Mouse (Mus musculus): Measurements from ENCODE around the gene Isg20l2. TPM values are rescaled to one million over a fixed set of nuclear protein-coding genes. Genes with fewer than 3 reads are reported as not detected.

The Isg20l2 gene
- total RNA-seq, 2 experiments from 2014 or later: 17.0 to 17.3 TPM

GRCm38 (mm10) chr3:87944838-87945600 is 14.9 kb downstream of the Isg20l2 start:
- intact Hi-C loops (cut with DNase I): no loop called here
- DNase-seq (ENCODE audit: extremely low spot score in 1 of 2, low spot score in 2 of 2): peak in 1 of 2 experiments; percentile 51

GRCm38 (mm10) chr3:87945781-87946540 is 15.8 kb downstream of the Isg20l2 start:
- no peak for DNase-seq (ENCODE audit: extremely low spot score in 1 of 2, low spot score in 2 of 2)
- intact Hi-C loops (cut with DNase I): no loop called here

- intact Hi-C loops (cut with DNase I): no loop called here
- DNase-seq (ENCODE audit: extremely low spot score in 1 of 2, low spot score in 2 of 2): no peak
Observed at GRCm38 (mm10) chr3:87946541-87946860, 16.4 kb downstream of the Isg20l2 start.

GRCm38 (mm10) chr3:87947056-87947810 is 17.1 kb downstream of the Isg20l2 start:
- intact Hi-C loops (cut with DNase I): no loop called here
- no peak for DNase-seq (ENCODE audit: extremely low spot score in 1 of 2, low spot score in 2 of 2)

GRCm38 (mm10) chr3:87947811-87948199 is 17.7 kb downstream of the Isg20l2 start:
- no peak for DNase-seq (ENCODE audit: extremely low spot score in 1 of 2, low spot score in 2 of 2)
- intact Hi-C loops (cut with DNase I): no loop called here

GRCm38 (mm10) chr3:87948378-87949265 is 18.5 kb downstream of the Isg20l2 start, which contains the start of gene Crabp2:
TSS of gene Crabp2 (plus strand) at chr3:87948666.
- peak in 1 of 2 experiments; percentile 51 for DNase-seq (ENCODE audit: extremely low spot score in 1 of 2, low spot score in 2 of 2)

GRCm38 (mm10) chr3:87949266-87949954 is 19.3 kb downstream of the Isg20l2 start:
- DNase-seq (ENCODE audit: extremely low spot score in 1 of 2, low spot score in 2 of 2): no peak
- intact Hi-C loops (cut with DNase I): no loop called here

More at GRCm38 (mm10) chr3:87948378-87949265, 18.5 kb downstream of the Isg20l2 start, which contains the start of gene Crabp2:
- intact Hi-C loops (cut with DNase I): no loop called here

- intact Hi-C loops (cut with DNase I): no loop called here
- DNase-seq (ENCODE audit: extremely low spot score in 1 of 2, low spot score in 2 of 2): no peak
Observed at GRCm38 (mm10) chr3:87949955-87950515, 19.9 kb downstream of the Isg20l2 start.

- intact Hi-C loops (cut with DNase I): no loop called here
- no peak for DNase-seq (ENCODE audit: extremely low spot score in 1 of 2, low spot score in 2 of 2)
Observed at GRCm38 (mm10) chr3:87951946-87952345, 21.8 kb downstream of the Isg20l2 start.

- DNase-seq (ENCODE audit: extremely low spot score in 1 of 2, low spot score in 2 of 2): no peak
- intact Hi-C loops (cut with DNase I): no loop called here
Observed at GRCm38 (mm10) chr3:87952440-87952839, 22.3 kb downstream of the Isg20l2 start.

GRCm38 (mm10) chr3:87958056-87958455 is 27.9 kb downstream of the Isg20l2 start:
- DNase-seq (ENCODE audit: extremely low spot score in 1 of 2, low spot score in 2 of 2): no peak
- intact Hi-C loops (cut with DNase I): no loop called here

- intact Hi-C loops (cut with DNase I): no loop called here
- no peak for DNase-seq (ENCODE audit: extremely low spot score in 1 of 2, low spot score in 2 of 2)
Observed at GRCm38 (mm10) chr3:87958476-87958875, 28.4 kb downstream of the Isg20l2 start.

GRCm38 (mm10) chr3:87958967-87959366 is 28.9 kb downstream of the Isg20l2 start:
- no peak for DNase-seq (ENCODE audit: extremely low spot score in 1 of 2, low spot score in 2 of 2)
- intact Hi-C loops (cut with DNase I): no loop called here

- no peak for DNase-seq (ENCODE audit: extremely low spot score in 1 of 2, low spot score in 2 of 2)
- intact Hi-C loops (cut with DNase I): no loop called here
Observed at GRCm38 (mm10) chr3:87959371-87959770, 29.3 kb downstream of the Isg20l2 start.

GRCm38 (mm10) chr3:87960191-87960585 is 30.1 kb downstream of the Isg20l2 start:
- no peak for DNase-seq (ENCODE audit: extremely low spot score in 1 of 2, low spot score in 2 of 2)

GRCm38 (mm10) chr3:87960586-87961191 is 30.6 kb downstream of the Isg20l2 start:
- intact Hi-C loops (cut with DNase I): no loop called here

More at GRCm38 (mm10) chr3:87960191-87960585, 30.1 kb downstream of the Isg20l2 start:
- intact Hi-C loops (cut with DNase I): no loop called here

More at GRCm38 (mm10) chr3:87960586-87961191, 30.6 kb downstream of the Isg20l2 start:
- peak; percentile 82 to 95 for DNase-seq (ENCODE audit: extremely low spot score in 1 of 2, low spot score in 2 of 2)
